Comparison of ENCODE assay signal across 8 mouse cellular contexts in the genomic region with DNA sequence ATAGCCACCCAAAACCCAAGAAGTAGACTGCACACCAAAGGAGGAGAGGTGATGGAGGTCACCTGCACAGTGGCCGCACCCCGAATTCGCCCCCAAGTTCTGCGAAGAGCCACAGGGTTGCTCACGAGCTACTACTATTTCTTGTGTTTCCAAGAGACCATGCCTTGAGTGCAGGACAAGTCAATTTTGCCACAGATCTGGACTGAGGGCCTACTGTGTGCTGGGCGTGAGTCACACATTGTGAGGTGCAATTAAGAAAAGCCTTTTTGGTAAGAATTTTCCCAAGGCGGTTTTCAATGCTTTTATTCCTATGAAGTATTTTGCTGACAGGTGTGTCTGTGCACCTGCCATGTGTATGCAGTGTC. TPM values are rescaled to one million over a fixed set of nuclear protein-coding genes. Genes with fewer than 3 reads are reported as not detected.
A peak's percentile ranks its signal among the peaks of the same experiment; 100 is the strongest.
DNase-seq lines count a peak whose midpoint lies in the region; ATAC-seq and TF ChIP-seq lines count a peak whose summit lies in the region.

No protein-coding gene starts in this region.

- DNase-seq in left cerebral cortex, adult 2 months (ENCODE audit: extremely low spot score in 1 of 2, low spot score in 2 of 2) = no peak
- DNase-seq in left cerebral cortex, adult 18-20 months (ENCODE audit: low spot score in 2 of 2) = no peak
- no peak for DNase-seq in forebrain, embryonic 10.5 days (ENCODE audit: extremely low spot score, low spot score)
- DNase-seq in urinary bladder, adult 2 months (ENCODE audit: low spot score) = no peak
- no peak for DNase-seq in gastrocnemius, adult 8-10 months (ENCODE audit: low spot score in 2 of 2)

- H3K27me3 ChIP-seq in forebrain, embryonic 10.5 days (ENCODE audit: poor library complexity, severe bottlenecking) = peaks cover 13% of the 10 kb centered on the region
- peaks cover 17% of the 10 kb centered on the region; the same call in 1 of the 2 replicates for H3K27me3 ChIP-seq in intestine, postnatal 0 days (replicated peaks; ENCODE audit: control insufficient read depth, insufficient read depth, low read length)
- H3K27me3 ChIP-seq in neural tube, embryonic 14.5 days (ENCODE audit: control insufficient read depth, insufficient read depth, low read length) = no peaks in the 10 kb centered on the region

- H3K9ac ChIP-seq in intestine, postnatal 0 days (ENCODE audit: low read depth, low read length) = no peak overlapping the region
- no peak overlapping the region for H3K9ac ChIP-seq in neural tube, embryonic 14.5 days (replicated peaks; ENCODE audit: low read depth, low read length)

- peak overlapping the region; percentile 95 for H3K4me3 ChIP-seq in left cerebral cortex, adult 2 months
- H3K4me3 ChIP-seq in forebrain, embryonic 10.5 days = peak overlapping the region; percentile 75
- H3K4me3 ChIP-seq in intestine, postnatal 0 days (ENCODE audit: low read depth, low read length) = peak overlapping the region; percentile 51
- peak overlapping the region; percentile 65 for H3K4me3 ChIP-seq in neural tube, embryonic 14.5 days (ENCODE audit: low read depth, low read length)

- 33% methylated on average over 7 of the region's 7 CpGs for WGBS in forebrain, embryonic 10.5 days
- 42% methylated on average over 7 of the region's 7 CpGs for WGBS in intestine, postnatal 0 days
- WGBS in neural tube, embryonic 14.5 days = 42% methylated on average over 7 of the region's 7 CpGs

- H3K4me2 ChIP-seq in intestine, postnatal 0 days (replicated peaks; ENCODE audit: low read depth) = peak overlapping the region; percentile 81
- peak overlapping the region; percentile 69 for H3K4me2 ChIP-seq in neural tube, embryonic 14.5 days (ENCODE audit: low read depth, low read length)

- H3K27ac ChIP-seq in left cerebral cortex, adult 2 months = no peak overlapping the region
- peak overlapping the region; percentile 88; the same call in 1 of the 2 replicates for H3K27ac ChIP-seq in forebrain, embryonic 10.5 days
- H3K27ac ChIP-seq in intestine, postnatal 0 days (ENCODE audit: low read depth, low read length) = no peak overlapping the region
- H3K27ac ChIP-seq in neural tube, embryonic 14.5 days (ENCODE audit: low read depth, low read length) = no peak overlapping the region

- ATAC-seq in intestine, postnatal 0 days = no peak
- ATAC-seq in neural tube, embryonic 14.5 days (ENCODE audit: low read depth) = 0 out of 2 replicates have a peak, but pooled peaks have one; percentile 5
- ATAC-seq in activated CD4-positive, CD25-positive, alpha-beta regulatory T cell, adult 4 months = no peak

- no peaks in the 10 kb centered on the region for H3K36me3 ChIP-seq in forebrain, embryonic 10.5 days (replicated peaks)
- no peaks in the 10 kb centered on the region for H3K36me3 ChIP-seq in intestine, postnatal 0 days (ENCODE audit: control insufficient read depth, insufficient read depth)
- H3K36me3 ChIP-seq in neural tube, embryonic 14.5 days (ENCODE audit: control insufficient read depth, insufficient read depth, low read length) = no peaks in the 10 kb centered on the region

- TF ChIP-seq CTCF in left cerebral cortex, adult 2 months (IDR thresholded peaks at IDR 0.05) = no peak
- no peak; the same call in 1 of the 2 replicates for TF ChIP-seq CTCF in intestine, postnatal 0 days (IDR thresholded peaks at IDR 0.05; ENCODE audit: low read depth)

- H3K4me1 ChIP-seq in forebrain, embryonic 10.5 days = peaks cover 18% of the 10 kb centered on the region
- no peaks in the 10 kb centered on the region for H3K4me1 ChIP-seq in intestine, postnatal 0 days (replicated peaks; ENCODE audit: control insufficient read depth, insufficient read depth, low read length)
- peaks cover 2% of the 10 kb centered on the region; the same call in 1 of the 2 replicates for H3K4me1 ChIP-seq in neural tube, embryonic 14.5 days (ENCODE audit: control insufficient read depth, insufficient read depth, low read length)

- intact Hi-C loops in left cerebral cortex, adult 2 months (cut with DNase I) = loop anchor here (2.0 kb wide), 1 partner anchor 524 kb away; a partner anchor contains a TSS

- H3K9me3 ChIP-seq in forebrain, embryonic 10.5 days = 0 out of 2 replicates have a peak, but pooled peaks cover 3% of the 10 kb centered on the region
- H3K9me3 ChIP-seq in intestine, postnatal 0 days (ENCODE audit: control insufficient read depth) = no peaks in the 10 kb centered on the region
- no peaks in the 10 kb centered on the region for H3K9me3 ChIP-seq in neural tube, embryonic 14.5 days (ENCODE audit: control insufficient read depth, low read length)

RNA-seq across cellular contexts. Expression of a gene that starts 0.3 kb away (rescaled TPM):
- total RNA-seq in left cerebral cortex, adult 2 months (2021) = 100 to 1,000 TPM; 214 to 226 TPM
- total RNA-seq in left cerebral cortex, adult 18-20 months (2021) = 100 to 1,000 TPM; 205 to 208 TPM
- 7.3 and 8.1 TPM in 2 replicates for polyA plus RNA-seq in forebrain, embryonic 10.5 days (2016; fragmentation: Nextera tagmentation; extraction: Ambion mirVana)
- polyA plus RNA-seq in intestine, postnatal 0 days (2015; fragmentation: Nextera tagmentation; extraction: Ambion mirVana) = 1.4 and 2.5 TPM in 2 replicates
- 59.9 and 60.1 TPM in 2 replicates for polyA plus RNA-seq in neural tube, embryonic 14.5 days (2014; fragmentation: Nextera tagmentation; extraction: Ambion mirVana)
- polyA plus RNA-seq in activated CD4-positive, CD25-positive, alpha-beta regulatory T cell, adult 4 months (2017; shearing (Covaris generic)) = under 1 TPM; 0.48 to 0.90 TPM
- 7.6 and 8.6 TPM in 2 replicates for polyA plus RNA-seq in urinary bladder, adult 2 months (2012; rRNA removed)
- 1 to 10 TPM; 1.5 to 2.9 (median 2.0) TPM for total RNA-seq in gastrocnemius, adult 8-10 months (2022)

RNA-seq across cellular contexts. Expression of a gene that starts 54.2 kb away (rescaled TPM):
- total RNA-seq in left cerebral cortex, adult 2 months (2021) = 1 to 10 TPM; 2.2 to 2.4 TPM
- 1 to 10 TPM; 1.8 to 2.1 TPM for total RNA-seq in left cerebral cortex, adult 18-20 months (2021)
- polyA plus RNA-seq in forebrain, embryonic 10.5 days (2016; fragmentation: Nextera tagmentation; extraction: Ambion mirVana) = 72.7 and 74.8 TPM in 2 replicates
- polyA plus RNA-seq in intestine, postnatal 0 days (2015; fragmentation: Nextera tagmentation; extraction: Ambion mirVana) = 11.1 and 11.6 TPM in 2 replicates
- 9.5 and 13.1 TPM in 2 replicates for polyA plus RNA-seq in neural tube, embryonic 14.5 days (2014; fragmentation: Nextera tagmentation; extraction: Ambion mirVana)
- 10 to 100 TPM; 13.9 to 17.7 TPM for polyA plus RNA-seq in activated CD4-positive, CD25-positive, alpha-beta regulatory T cell, adult 4 months (2017; shearing (Covaris generic))
- polyA plus RNA-seq in urinary bladder, adult 2 months (2012; rRNA removed) = 3.8 and 4.9 TPM in 2 replicates
- total RNA-seq in gastrocnemius, adult 8-10 months (2022) = under 1 TPM in 3 of 4 experiments, not detected in 1; 0.19 to 0.36 (median 0.22) TPM

RNA-seq across cellular contexts. Expression of a gene that starts 54.3 kb away (rescaled TPM):
- total RNA-seq in left cerebral cortex, adult 2 months (2021) = 10 to 100 TPM; 12.8 to 13.4 TPM
- 10 to 100 TPM; 11.7 TPM for total RNA-seq in left cerebral cortex, adult 18-20 months (2021)
- 9.3 and 9.4 TPM in 2 replicates for polyA plus RNA-seq in forebrain, embryonic 10.5 days (2016; fragmentation: Nextera tagmentation; extraction: Ambion mirVana)
- 6.3 and 7.2 TPM in 2 replicates for polyA plus RNA-seq in intestine, postnatal 0 days (2015; fragmentation: Nextera tagmentation; extraction: Ambion mirVana)
- 11.1 and 11.4 TPM in 2 replicates for polyA plus RNA-seq in neural tube, embryonic 14.5 days (2014; fragmentation: Nextera tagmentation; extraction: Ambion mirVana)
- polyA plus RNA-seq in activated CD4-positive, CD25-positive, alpha-beta regulatory T cell, adult 4 months (2017; shearing (Covaris generic)) = 10 to 100 TPM; 20.6 to 24.7 TPM
- 9.7 and 11.2 TPM in 2 replicates for polyA plus RNA-seq in urinary bladder, adult 2 months (2012; rRNA removed)
- 1 to 10 TPM; 3.1 to 3.3 (median 3.1) TPM for total RNA-seq in gastrocnemius, adult 8-10 months (2022)
